Mouse (Mus musculus) fat pad, adult 2 months (tissue): ENCODE results near the gene Armc9.
A peak's percentile ranks its signal among the peaks of the same experiment; 100 is the strongest.

ENCODE experiments used
- DNase-seq: peaks from one replicate; pipeline ENCODE4 v3.0.0-alpha.2; 2011; ENCODE audit warnings: low read depth, low spot score; ENCODE audit errors: extremely low read depth

Armc9 gene

GRCm38 (mm10) chr1:86216412-86216811 is 61.8 kb downstream of the Armc9 start:
- no peak for DNase-seq

GRCm38 (mm10) chr1:86217976-86218375 is 63.4 kb downstream of the Armc9 start:
- DNase-seq: peak; percentile 81

- no peak for DNase-seq
Observed at GRCm38 (mm10) chr1:86225195-86225594, 70.6 kb downstream of the Armc9 start.

- no peak for DNase-seq
Observed at GRCm38 (mm10) chr1:86228653-86229052, 74.1 kb downstream of the Armc9 start.

GRCm38 (mm10) chr1:86229184-86229829 is 74.7 kb downstream of the Armc9 start:
- DNase-seq: no peak

- DNase-seq: no peak
Observed at GRCm38 (mm10) chr1:86232631-86233030, 78.1 kb downstream of the Armc9 start.

- no peak for DNase-seq
Observed at GRCm38 (mm10) chr1:86233808-86234207, 79.2 kb downstream of the Armc9 start.

- DNase-seq: no peak
Observed at GRCm38 (mm10) chr1:86235118-86235517, 80.5 kb downstream of the Armc9 start.

- no peak for DNase-seq
Observed at GRCm38 (mm10) chr1:86236442-86236841, 81.9 kb downstream of the Armc9 start.

GRCm38 (mm10) chr1:86239010-86239409 is 84.4 kb downstream of the Armc9 start:
- no peak for DNase-seq

- no peak for DNase-seq
Observed at GRCm38 (mm10) chr1:86239871-86240270, 85.3 kb downstream of the Armc9 start.

- DNase-seq: no peak
Observed at GRCm38 (mm10) chr1:86240959-86241358, 86.4 kb downstream of the Armc9 start.

GRCm38 (mm10) chr1:86243490-86243889 is 88.9 kb downstream of the Armc9 start:
- no peak for DNase-seq

- no peak for DNase-seq
Observed at GRCm38 (mm10) chr1:86245301-86246085, 90.9 kb downstream of the Armc9 start.

- no peak for DNase-seq
Observed at GRCm38 (mm10) chr1:86253410-86253809, 98.8 kb downstream of the Armc9 start.

- no peak for DNase-seq
Observed at GRCm38 (mm10) chr1:86256311-86256710, 101.7 kb downstream of the Armc9 start.

GRCm38 (mm10) chr1:86257228-86257627 is 102.6 kb downstream of the Armc9 start:
- no peak for DNase-seq

- no peak for DNase-seq
Observed at GRCm38 (mm10) chr1:86258171-86258824, 103.7 kb downstream of the Armc9 start.

- DNase-seq: no peak
Observed at GRCm38 (mm10) chr1:86263564-86264339, 109.2 kb downstream of the Armc9 start.

GRCm38 (mm10) chr1:86265060-86265459 is 110.5 kb downstream of the Armc9 start:
- DNase-seq: no peak

- no peak for DNase-seq
Observed at GRCm38 (mm10) chr1:86268492-86269189, 114.1 kb downstream of the Armc9 start.
